Mouse (Mus musculus): ENCODE measurements around the gene 9130019O22Rik.
"Not testable (repeated sequence)": the region's sequence is repeated elsewhere in the genome, so short reads cannot be mapped to it uniquely, and the experiment has no call there.

Gene 9130019O22Rik

DNA sequence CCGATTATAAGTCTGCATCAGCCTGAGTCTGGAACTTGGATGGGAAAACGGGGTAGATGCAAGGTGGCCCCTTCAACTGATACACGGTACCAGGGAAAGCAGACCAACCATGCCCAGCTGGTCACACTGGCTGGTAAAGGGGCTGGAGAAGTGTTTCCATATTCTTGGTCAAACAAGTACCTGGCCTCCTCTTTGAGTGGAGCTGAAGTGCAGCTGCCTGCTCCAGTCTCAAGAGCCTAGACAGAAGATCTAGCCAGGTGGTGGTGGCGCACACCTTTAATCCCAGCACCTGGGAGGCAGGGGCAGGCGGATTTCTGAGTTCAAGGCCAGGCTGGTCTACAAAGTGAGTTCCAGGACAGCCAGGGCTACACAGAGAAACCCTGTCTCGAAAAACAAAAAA lies 45.1 kb downstream of the 9130019O22Rik start:
- not testable (repeated sequence) for DNase-seq (ENCODE audit: low spot score in 2 of 2)

DNA sequence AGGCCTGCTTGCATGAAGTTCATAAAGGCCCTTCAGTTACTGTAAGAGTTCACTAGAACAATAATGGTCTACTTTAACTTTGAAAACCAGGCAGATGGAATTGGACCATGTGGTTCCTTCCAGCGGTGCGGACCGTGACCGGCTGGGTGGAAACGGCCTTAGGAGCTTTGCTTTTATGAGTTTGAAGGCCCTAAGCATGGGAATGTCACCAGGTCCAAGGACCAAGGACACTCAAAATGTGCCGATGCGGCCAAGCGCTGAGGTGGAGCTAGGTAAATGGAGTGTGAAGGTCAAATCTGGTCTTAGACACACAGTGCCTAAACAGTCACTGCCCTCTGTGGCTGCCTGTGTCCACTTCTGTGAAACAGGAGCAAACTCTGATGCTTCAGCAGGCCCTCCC lies 45.6 kb downstream of the 9130019O22Rik start:
- no peak for DNase-seq (ENCODE audit: low spot score in 2 of 2)

DNA sequence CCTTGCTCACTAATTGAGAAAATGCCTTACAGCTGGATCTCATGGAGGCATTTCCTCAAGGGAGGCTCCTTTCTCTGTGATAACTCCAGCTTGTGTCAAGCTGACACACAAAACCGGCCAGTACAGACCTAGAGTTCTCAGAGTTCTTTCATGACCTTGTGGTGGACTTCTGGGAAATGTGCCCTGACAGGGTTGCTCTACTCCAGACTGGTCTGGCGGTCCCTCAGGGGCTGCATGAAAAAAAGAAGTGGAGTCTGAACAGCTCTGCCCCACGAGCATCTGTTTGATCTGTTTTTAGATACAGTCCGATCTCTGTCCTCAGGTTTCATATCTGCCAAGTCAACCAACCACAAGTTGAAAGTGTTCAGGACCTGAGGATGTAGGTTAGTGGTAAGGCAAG lies 49.3 kb downstream of the 9130019O22Rik start:
- DNase-seq (ENCODE audit: low spot score in 2 of 2), result no peak

DNA sequence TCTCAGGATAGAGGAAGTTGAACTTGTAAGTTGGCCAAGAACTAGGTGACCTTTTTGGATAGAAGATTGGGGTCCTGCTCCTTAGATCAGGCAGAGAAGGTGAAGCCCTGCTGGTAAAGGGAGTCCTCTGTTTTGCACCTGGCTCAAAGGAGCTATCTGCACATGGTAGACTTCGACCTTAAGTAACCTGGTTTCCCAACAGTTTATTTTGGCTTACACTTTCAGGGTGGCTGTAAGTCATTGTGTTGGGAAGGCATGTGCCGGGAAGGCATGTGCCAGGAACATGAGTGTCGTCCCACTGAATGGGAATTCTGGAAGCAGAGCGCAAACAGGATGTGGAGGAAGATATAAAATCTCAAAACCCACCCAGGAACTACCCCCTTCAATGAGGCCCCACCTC lies 51.4 kb downstream of the 9130019O22Rik start:
- no peak for DNase-seq (ENCODE audit: low spot score in 2 of 2)

DNA sequence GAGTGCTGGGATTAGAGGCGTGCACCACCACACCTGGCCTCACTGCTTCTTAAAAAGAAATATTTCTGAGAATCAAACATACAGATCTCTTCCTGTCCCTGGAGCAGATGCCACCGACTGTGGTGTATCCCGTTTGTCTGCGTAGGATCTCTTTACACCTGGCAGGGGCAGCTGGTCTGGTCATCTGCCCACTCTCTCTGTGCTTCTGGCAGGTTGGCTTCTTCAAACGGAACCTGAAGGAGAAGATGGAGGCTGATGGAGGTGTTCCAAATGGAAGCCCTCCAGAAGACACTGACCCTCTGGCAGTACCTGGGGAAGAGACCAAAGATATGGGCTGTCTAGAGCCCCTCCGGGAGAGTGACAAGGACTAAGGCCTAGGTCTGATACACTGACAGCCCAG lies 53.7 kb downstream of the 9130019O22Rik start:
- no peak for DNase-seq (ENCODE audit: low spot score in 2 of 2)

All from right cerebral cortex, adult 2 months (tissue).